ENCODE assay signal across 8 mouse cellular contexts in genomic region chr5:123749065-123750064, GRCm38 (mm10). TPM values are rescaled to one million over a fixed set of nuclear protein-coding genes. Genes with fewer than 3 reads are reported as not detected.
A peak's percentile ranks its signal among the peaks of the same experiment; 100 is the strongest.
DNase-seq lines count a peak whose midpoint lies in the region; ATAC-seq and TF ChIP-seq lines count a peak whose summit lies in the region.

TSS of gene Rsrc2 (minus strand) at chr5:123749414.
TSS of gene Kntc1 (plus strand) at chr5:123749716.

- peak within 1 kb of the TSS; percentile 80 for H3K4me3 ChIP-seq in bone marrow, adult 2 months (replicated peaks; ENCODE audit: control insufficient read depth, low read depth, low read length)
- peak within 1 kb of the TSS; percentile 74 for H3K4me3 ChIP-seq in embryonic facial prominence, embryonic 15.5 days (replicated peaks)
- peak within 1 kb of the TSS; percentile 56 for H3K4me3 ChIP-seq in limb, embryonic 14.5 days (replicated peaks; ENCODE audit: low read length)
- H3K4me3 ChIP-seq in midbrain, postnatal 0 days (ENCODE audit: low read depth, low read length): peak within 1 kb of the TSS; percentile 73

- TF ChIP-seq POLR2A in bone marrow, adult 2 months (IDR thresholded peaks at IDR 0.05; ENCODE audit: borderline replicate concordance, control insufficient read depth, low read depth, low read length): peak; percentile 92
- TF ChIP-seq POLR2A in limb, embryonic 14.5 days (IDR thresholded peaks at IDR 0.05; ENCODE audit: borderline replicate concordance, extremely low read depth, insufficient read depth, insufficient read length): peak; percentile 99; the same call in 1 of the 2 replicates

- H3K27me3 ChIP-seq in embryonic facial prominence, embryonic 15.5 days: no peaks in the 10 kb centered on the region
- no peaks in the 10 kb centered on the region for H3K27me3 ChIP-seq in limb, embryonic 14.5 days (ENCODE audit: control insufficient read depth, insufficient read depth, low read length)
- no peaks in the 10 kb centered on the region for H3K27me3 ChIP-seq in midbrain, postnatal 0 days (ENCODE audit: insufficient read depth, low read length)

- H3K9ac ChIP-seq in embryonic facial prominence, embryonic 15.5 days: peak within 1 kb of the TSS; percentile 82
- H3K9ac ChIP-seq in limb, embryonic 14.5 days (ENCODE audit: low read depth, low read length, severe bottlenecking): peak within 1 kb of the TSS; percentile 84
- peak within 1 kb of the TSS; percentile 83 for H3K9ac ChIP-seq in midbrain, postnatal 0 days (replicated peaks; ENCODE audit: low read length, poor library complexity, severe bottlenecking)

- H3K4me2 ChIP-seq in embryonic facial prominence, embryonic 15.5 days (replicated peaks): peak within 1 kb of the TSS; percentile 66
- peak within 1 kb of the TSS; percentile 70 for H3K4me2 ChIP-seq in limb, embryonic 14.5 days (replicated peaks; ENCODE audit: low read depth, low read length, severe bottlenecking)
- H3K4me2 ChIP-seq in midbrain, postnatal 0 days (ENCODE audit: low read depth, low read length, poor library complexity, severe bottlenecking): peak within 1 kb of the TSS; percentile 57

- no peaks in the 10 kb centered on the region for H3K9me3 ChIP-seq in embryonic facial prominence, embryonic 15.5 days (replicated peaks)
- no peaks in the 10 kb centered on the region for H3K9me3 ChIP-seq in limb, embryonic 14.5 days (ENCODE audit: control insufficient read depth, low read length)
- H3K9me3 ChIP-seq in midbrain, postnatal 0 days (ENCODE audit: low read length): no peaks in the 10 kb centered on the region

- peak; percentile 100 for DNase-seq in 416B (ENCODE audit: low read depth)
- DNase-seq in heart, adult 8-10 months (ENCODE audit: low spot score): peak; percentile 100
- peak; percentile 100 for DNase-seq in kidney, adult 9 months
- peak; percentile 100 for DNase-seq in limb, embryonic 14.5 days (ENCODE audit: low spot score)
- peak; percentile 100 for DNase-seq in midbrain, postnatal 0 days (ENCODE audit: low spot score)
- DNase-seq in spleen, postnatal 14 days (ENCODE audit: low spot score in 2 of 2): peak; percentile 97 to 98

- under 1% methylated on average over 63 of the region's 63 CpGs for WGBS in bone marrow, adult 2 months
- WGBS in embryonic facial prominence, embryonic 15.5 days: under 1% methylated on average over 63 of the region's 63 CpGs
- WGBS in limb, embryonic 14.5 days: 2% methylated on average over 61 of the region's 63 CpGs
- under 1% methylated on average over 63 of the region's 63 CpGs for WGBS in midbrain, postnatal 0 days

- H3K36me3 ChIP-seq in embryonic facial prominence, embryonic 15.5 days: peaks cover 10% of the 10 kb centered on the region
- peaks cover 10% of the 10 kb centered on the region for H3K36me3 ChIP-seq in limb, embryonic 14.5 days (ENCODE audit: control insufficient read depth, insufficient read depth, low read length)
- peaks cover 2% of the 10 kb centered on the region; the same call in 1 of the 2 replicates for H3K36me3 ChIP-seq in midbrain, postnatal 0 days (ENCODE audit: insufficient read depth, low read length)

- no peak for TF ChIP-seq CTCF in bone marrow, adult 2 months (IDR thresholded peaks at IDR 0.05; ENCODE audit: control insufficient read depth, insufficient read depth, low read length)
- peak; percentile 59 for TF ChIP-seq CTCF in midbrain, postnatal 0 days (IDR thresholded peaks at IDR 0.05)

- H3K4me1 ChIP-seq in bone marrow, adult 2 months (ENCODE audit: control insufficient read depth, insufficient read depth, low read length): no peaks in the 10 kb centered on the region
- H3K4me1 ChIP-seq in embryonic facial prominence, embryonic 15.5 days: peaks cover 28% of the 10 kb centered on the region
- peaks cover 25% of the 10 kb centered on the region for H3K4me1 ChIP-seq in limb, embryonic 14.5 days (ENCODE audit: control insufficient read depth, insufficient read depth, low read length)
- 0 out of 2 replicates have a peak, but pooled peaks cover 3% of the 10 kb centered on the region for H3K4me1 ChIP-seq in midbrain, postnatal 0 days (ENCODE audit: insufficient read depth, low read length)

- peak; percentile 99 for ATAC-seq in embryonic facial prominence, embryonic 15.5 days (ENCODE audit: insufficient number of reproducible peaks, low FRiP score, low TSS enrichment, low read depth)
- ATAC-seq in limb, embryonic 14.5 days (ENCODE audit: low FRiP score, low read depth): peak; percentile 98
- peak; percentile 99 for ATAC-seq in midbrain, postnatal 0 days (ENCODE audit: low FRiP score)

- H3K27ac ChIP-seq in bone marrow, adult 2 months (ENCODE audit: control insufficient read depth, insufficient read depth, low read depth, low read length, poor library complexity): peak within 1 kb of the TSS; percentile 98
- H3K27ac ChIP-seq in embryonic facial prominence, embryonic 15.5 days (replicated peaks): peak within 1 kb of the TSS; percentile 98
- H3K27ac ChIP-seq in limb, embryonic 14.5 days (replicated peaks; ENCODE audit: low read depth, low read length): peak within 1 kb of the TSS; percentile 98
- peak within 1 kb of the TSS; percentile 94 for H3K27ac ChIP-seq in midbrain, postnatal 0 days (ENCODE audit: low read depth, low read length)

RNA-seq across cellular contexts. Expression of gene Rsrc2, which starts in this region (rescaled TPM):
- 91.2 and 155 TPM in 2 replicates for polyA plus RNA-seq in bone marrow, adult 2 months (2011; ENCODE audit: insufficient read depth, insufficient read length, low replicate concordance, missing spikeins)
- polyA plus RNA-seq in embryonic facial prominence, embryonic 15.5 days (2015; fragmentation: Nextera tagmentation; extraction: Ambion mirVana): 111 and 113 TPM in 2 replicates
- 10 to 100 TPM; 33.8 to 42.7 (median 39.4) TPM for total RNA-seq in heart, adult 8-10 months (2022)
- polyA plus RNA-seq in limb, embryonic 14.5 days (2012; rRNA removed): 76.3 and 120 TPM in 2 replicates
- polyA plus RNA-seq in limb, embryonic 14.5 days (2014; fragmentation: Nextera tagmentation; extraction: Ambion mirVana): 113 and 124 TPM in 2 replicates
- 41.9 and 71.9 TPM in 2 replicates for total RNA-seq in midbrain, postnatal 0 days (2014; rRNA removed)
- polyA plus RNA-seq in midbrain, postnatal 0 days (2015; fragmentation: Nextera tagmentation; extraction: Ambion mirVana): 117 and 133 TPM in 2 replicates

RNA-seq across cellular contexts. Expression of gene Kntc1, which starts in this region (rescaled TPM):
- 34.2 and 35.7 TPM in 2 replicates for polyA plus RNA-seq in bone marrow, adult 2 months (2011; ENCODE audit: insufficient read depth, insufficient read length, low replicate concordance, missing spikeins)
- 19.8 and 19.9 TPM in 2 replicates for polyA plus RNA-seq in embryonic facial prominence, embryonic 15.5 days (2015; fragmentation: Nextera tagmentation; extraction: Ambion mirVana)
- under 1 TPM; 0.11 to 0.53 (median 0.42) TPM for total RNA-seq in heart, adult 8-10 months (2022)
- 30.6 and 31.2 TPM in 2 replicates for polyA plus RNA-seq in limb, embryonic 14.5 days (2012; rRNA removed)
- polyA plus RNA-seq in limb, embryonic 14.5 days (2014; fragmentation: Nextera tagmentation; extraction: Ambion mirVana): 26.0 and 30.2 TPM in 2 replicates
- total RNA-seq in midbrain, postnatal 0 days (2014; rRNA removed): 2.7 and 9.5 TPM in 2 replicates
- polyA plus RNA-seq in midbrain, postnatal 0 days (2015; fragmentation: Nextera tagmentation; extraction: Ambion mirVana): 1.8 and 3.0 TPM in 2 replicates

Comparison
In these comparisons a context has a peak if more than half of its experiments do, and no peak if none do; other contexts are left out.
1. Peak in every context shown above with its lines: DNase-seq, ATAC-seq, H3K4me3 ChIP-seq and H3K27ac ChIP-seq.